Mouse (Mus musculus) erythroblast, embryonic 14.5 days (primary cell): ENCODE data around the gene Ecpas.

ENCODE experiments used
- GATA1 ChIP-seq: IDR thresholded peaks from 2 replicates; pipeline ENCODE4 v1.6.1; 2012; ENCODE audit warnings: low read length, inconsistent platforms, mixed read lengths
- TAL1 ChIP-seq: IDR thresholded peaks from 3 replicates; pipeline ENCODE4 v1.6.1; 2012; ENCODE audit warnings: low read length, inconsistent platforms, mixed read lengths

DNA sequence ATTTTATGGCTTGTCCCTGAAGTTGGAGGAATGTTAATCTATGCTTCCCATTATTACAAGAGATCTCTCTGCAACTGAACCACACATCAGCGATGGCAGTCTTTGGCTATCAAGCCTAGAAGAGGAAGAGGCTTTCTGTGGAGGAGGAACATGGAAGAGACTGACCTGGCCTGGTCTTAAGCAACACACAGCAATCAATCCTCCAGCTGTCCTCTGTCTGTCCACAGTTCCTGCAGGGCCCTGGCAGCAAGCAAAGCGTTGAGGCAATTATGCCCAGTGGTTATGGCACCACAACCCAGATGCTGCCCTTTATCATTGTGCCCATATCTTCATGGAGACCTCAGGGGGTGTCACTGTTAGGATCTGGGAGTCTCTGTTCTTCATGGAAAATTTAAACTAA is 11.4 kb upstream of the Ecpas start:
- TF ChIP-seq GATA1 (no peak), TAL1 (no peak)
